Mouse (Mus musculus) CH12.LX (cell line): ENCODE data around the gene Chchd2. TPM values are rescaled to one million over a fixed set of nuclear protein-coding genes. Genes with fewer than 3 reads are reported as not detected.

Source experiments
- DNase-seq: peaks from one replicate; pipeline ENCODE4 v3.0.0-alpha.2; 2013; ENCODE audit errors: extremely low read depth
- H3K27ac ChIP-seq: 2 replicates; pipeline ENCODE4 v1.5.1; 2012; ENCODE audit warnings: low read depth, mild to moderate bottlenecking, control low read depth, moderate library complexity; ENCODE audit not compliant: insufficient read depth
- H3K27me3 ChIP-seq: replicated peaks from 2 replicates; pipeline ENCODE3; 2012; ENCODE audit warnings: inconsistent platforms
- H3K36me3 ChIP-seq, 2 experiments: replicated peaks in 1 of 2; 2 replicates each; pipeline versions ENCODE3 to v1.6.1; 2012; ENCODE audit warnings: inconsistent platforms in 1 of 2, low read length in 1 of 2, mild to moderate bottlenecking in 1 of 2, mixed read lengths in 1 of 2, moderate library complexity in 1 of 2; ENCODE audit not compliant: control insufficient read depth in 1 of 2, insufficient read depth in 1 of 2
- H3K4me1 ChIP-seq, 2 experiments: 2 replicates each; pipeline ENCODE4 v1.6.1; 2012; ENCODE audit warnings: inconsistent platforms in 1 of 2, moderate library complexity in 1 of 2; ENCODE audit not compliant: insufficient read depth in 2 of 2, control insufficient read depth in 1 of 2
- H3K4me2 ChIP-seq: 2 replicates; pipeline ENCODE4 v1.6.1; 2012; ENCODE audit warnings: low read depth, mild to moderate bottlenecking, control low read depth; ENCODE audit not compliant: poor library complexity, insufficient read depth, severe bottlenecking
- H3K4me3 ChIP-seq, 3 experiments: fragments of 150-350 bp in 1 of 3; sonication (generic) in 1 of 3; replicated peaks in 1 of 3; 2 replicates each; pipeline versions ENCODE3 to v1.5.1; 2011 to 2012; ENCODE audit warnings: low read depth in 2 of 3, low read length in 2 of 3, mild to moderate bottlenecking in 2 of 3, moderate library complexity in 2 of 3, control low read depth in 1 of 3, improper control_type of control experiment in 1 of 3, inconsistent platforms in 1 of 3, mixed read lengths in 1 of 3; ENCODE audit not compliant: poor library complexity in 1 of 3
- H3K79me2 ChIP-seq: replicated peaks from 2 replicates; pipeline ENCODE4 v1.6.1; 2012; ENCODE audit warnings: mild to moderate bottlenecking, moderate library complexity; ENCODE audit not compliant: control insufficient read depth, poor library complexity, insufficient read depth, severe bottlenecking; ENCODE audit errors: extremely low read depth
- H3K9ac ChIP-seq: 2 replicates; pipeline ENCODE4 v1.6.1; 2012; ENCODE audit warnings: low read depth, mild to moderate bottlenecking, control low read depth, moderate library complexity; ENCODE audit not compliant: insufficient read depth
- H3K9me3 ChIP-seq: replicated peaks from 2 replicates; pipeline ENCODE3; 2012; ENCODE audit warnings: low read length, inconsistent platforms, mixed read lengths
- CHD2 ChIP-seq: IDR thresholded peaks from 2 replicates; pipeline ENCODE4 v1.6.1; 2011; ENCODE audit warnings: low read length, improper control_type of control experiment
- CTCF ChIP-seq, 2 experiments: IDR thresholded peaks in 1 of 2; conservative IDR thresholded peaks in 1 of 2; 2 replicates each; pipeline ENCODE4 v1.5.1; 2011 to 2012; ENCODE audit warnings: low read depth in 2 of 2, low read length in 2 of 2, improper control_type of control experiment in 1 of 2, inconsistent platforms in 1 of 2, mild to moderate bottlenecking in 1 of 2, moderate library complexity in 1 of 2
- ELF1 ChIP-seq: IDR thresholded peaks from 2 replicates; pipeline ENCODE4 v1.6.1; 2014; ENCODE audit warnings: low read depth, mild to moderate bottlenecking, inconsistent platforms, low read length, improper control_type of control experiment
- EP300 ChIP-seq: IDR thresholded peaks from 2 replicates; pipeline ENCODE4 v1.6.1; 2011; ENCODE audit warnings: low read length, improper control_type of control experiment
- GABPA ChIP-seq: IDR thresholded peaks from 2 replicates; pipeline ENCODE4 v1.6.1; 2012; ENCODE audit warnings: low read depth, low read length, improper control_type of control experiment, inconsistent platforms; ENCODE audit not compliant: insufficient replicate concordance
- HCFC1 ChIP-seq: IDR thresholded peaks from 2 replicates; pipeline ENCODE4 v1.6.1; 2012; ENCODE audit warnings: low read depth, mild to moderate bottlenecking, inconsistent platforms, low read length, improper control_type of control experiment
- IRF4 ChIP-seq: IDR thresholded peaks from 2 replicates; pipeline ENCODE4 v1.6.1; 2014; ENCODE audit warnings: low read depth, mild to moderate bottlenecking, inconsistent platforms, low read length, improper control_type of control experiment
- JUND ChIP-seq: conservative IDR thresholded peaks from 2 replicates; pipeline ENCODE4 v1.6.1; 2011; ENCODE audit warnings: low read depth, low read length, improper control_type of control experiment
- MAFK ChIP-seq: IDR thresholded peaks from 2 replicates; pipeline ENCODE4 v1.6.1; 2011; ENCODE audit warnings: low read length, improper control_type of control experiment; ENCODE audit not compliant: insufficient replicate concordance
- MAX ChIP-seq: IDR thresholded peaks from 2 replicates; pipeline ENCODE4 v1.6.1; 2011; ENCODE audit warnings: low read length, improper control_type of control experiment
- MAZ ChIP-seq: IDR thresholded peaks from 2 replicates; pipeline ENCODE4 v1.6.1; 2012; ENCODE audit warnings: low read depth, mild to moderate bottlenecking, inconsistent platforms, low read length, improper control_type of control experiment, moderate library complexity
- PAX5 ChIP-seq: IDR thresholded peaks from 2 replicates; pipeline ENCODE4 v1.6.1; 2012; ENCODE audit warnings: low read length, inconsistent platforms, mixed read lengths
- POLR2A ChIP-seq: IDR thresholded peaks from 2 replicates; pipeline ENCODE4 v1.6.1; 2011; ENCODE audit warnings: low read depth, mild to moderate bottlenecking, improper control_type of control experiment, low read length
- POLR2AphosphoS2 ChIP-seq: IDR thresholded peaks from 2 replicates; pipeline ENCODE4 v1.6.1; 2011; ENCODE audit warnings: low read depth, low read length, improper control_type of control experiment
- RAD21 ChIP-seq: IDR thresholded peaks from 2 replicates; pipeline ENCODE4 v1.6.1; 2011; ENCODE audit warnings: low read depth, mild to moderate bottlenecking, low read length, improper control_type of control experiment, moderate library complexity
- RCOR1 ChIP-seq: conservative IDR thresholded peaks from 2 replicates; pipeline ENCODE4 v1.6.1; 2012; ENCODE audit warnings: low read depth, mild to moderate bottlenecking, inconsistent platforms, low read length, improper control_type of control experiment
- SIN3A ChIP-seq: IDR thresholded peaks from 2 replicates; pipeline ENCODE4 v1.6.1; 2012; ENCODE audit warnings: low read length, improper control_type of control experiment, inconsistent platforms
- SMC3 ChIP-seq: IDR thresholded peaks from 2 replicates; pipeline ENCODE4 v1.6.1; 2011; ENCODE audit warnings: low read depth, low read length, improper control_type of control experiment
- TBP ChIP-seq: conservative IDR thresholded peaks from 2 replicates; pipeline ENCODE4 v1.6.1; 2011; ENCODE audit warnings: low read depth, low read length, improper control_type of control experiment
- TCF12 ChIP-seq: IDR thresholded peaks from 2 replicates; pipeline ENCODE4 v1.6.1; 2014; ENCODE audit warnings: low read depth, mild to moderate bottlenecking, inconsistent platforms, low read length, improper control_type of control experiment
- UBTF ChIP-seq: IDR thresholded peaks from 2 replicates; pipeline ENCODE4 v1.6.1; 2012; ENCODE audit warnings: low read depth, mild to moderate bottlenecking, inconsistent platforms, low read length, improper control_type of control experiment, moderate library complexity
- USF1 ChIP-seq: IDR thresholded peaks from 2 replicates; pipeline ENCODE4 v1.6.1; 2014; ENCODE audit warnings: low read depth, mild to moderate bottlenecking, inconsistent platforms, low read length, improper control_type of control experiment
- USF2 ChIP-seq: conservative IDR thresholded peaks from 2 replicates; pipeline ENCODE4 v1.6.1; 2011; ENCODE audit warnings: low read depth, low read length, improper control_type of control experiment
- ZNF384 ChIP-seq: IDR thresholded peaks from 2 replicates; pipeline ENCODE4 v1.6.1; 2012; ENCODE audit warnings: low read depth, low read length, improper control_type of control experiment, inconsistent platforms
- dilution Hi-C: fragments of 300-500 bp; cut with MboI; formaldehyde crosslinking; loops from 2 replicates; pipeline ENCODE4 v1.14.3; 2020; ENCODE audit warnings: low sequenced_read_pairs; ENCODE audit not compliant: extremely low pct_unique_long_range_greater_than_20kb, extremely low pct_ligation_motif_present
- in situ Hi-C: fragments of 300-500 bp; cut with MboI; formaldehyde crosslinking; loops from 3 replicates; pipeline ENCODE4 v1.14.3; 2019; ENCODE audit warnings: low sequenced_read_pairs, low pct_ligation_motif_present, low pct_unique_long_range_greater_than_20kb, mixed read lengths
- polyA plus RNA-seq: library from polyadenylated mRNA; unstranded; fragments of >175 nt; gene quantifications from 2 replicates; pipeline ENCODE4 v1.2.1, GENCODE M21; 2012; ENCODE audit warnings: low read depth; ENCODE audit not compliant: insufficient read length
- total RNA-seq, 2 experiments: library from RNA; depleted of rRNA; stranded (reverse); fragments of 300-350 nt in 1 of 2; fragments of >200 nt in 1 of 2; gene quantifications; 2 replicates each; pipeline ENCODE4 v1.2.3; 2012 to 2014

Gene Chchd2
- total and polyA plus RNA-seq, 3 experiments = 370 to 988 (median 552) TPM

GRCm38 (mm10) chr5:129907775-129908174, 20.5 kb upstream of the Chchd2 start:
- H3K36me3 ChIP-seq = peaks cover 2 to 6% of the 10 kb centered on the region in 2 experiments
- no peaks in the 10 kb centered on the region for H3K79me2 ChIP-seq
- in situ Hi-C loops = no loop called here
- peak; percentile 64 for TF ChIP-seq ZNF384
- no peak for TF ChIP-seq TCF12
- H3K4me1 ChIP-seq = peaks cover 2 to 16% of the 10 kb centered on the region in 2 experiments
- no peak for DNase-seq
- no peaks in the 10 kb centered on the region for H3K9me3 ChIP-seq
- dilution Hi-C loops = no loop called here
- H3K4me3 ChIP-seq = peak overlapping the region; percentile 45 to 64 (median 54)
- no peak overlapping the region for H3K27ac ChIP-seq
- H3K4me2 ChIP-seq = peak overlapping the region; percentile 76
- H3K27me3 ChIP-seq = peaks cover 20% of the 10 kb centered on the region
- peak overlapping the region; percentile 27; the same call in 1 of the 2 replicates for H3K9ac ChIP-seq

- H3K36me3 ChIP-seq = peaks cover 11 to 24% of the 10 kb centered on the region in 2 experiments
- no peak for TF ChIP-seq IRF4
- in situ Hi-C loops = no loop called here
Observed at GRCm38 (mm10) chr5:129898449-129898848, 11.2 kb upstream of the Chchd2 start, which contains the start of gene Phkg1. Gene Phkg1 (minus strand): TSS chr5:129898549.

DNA sequence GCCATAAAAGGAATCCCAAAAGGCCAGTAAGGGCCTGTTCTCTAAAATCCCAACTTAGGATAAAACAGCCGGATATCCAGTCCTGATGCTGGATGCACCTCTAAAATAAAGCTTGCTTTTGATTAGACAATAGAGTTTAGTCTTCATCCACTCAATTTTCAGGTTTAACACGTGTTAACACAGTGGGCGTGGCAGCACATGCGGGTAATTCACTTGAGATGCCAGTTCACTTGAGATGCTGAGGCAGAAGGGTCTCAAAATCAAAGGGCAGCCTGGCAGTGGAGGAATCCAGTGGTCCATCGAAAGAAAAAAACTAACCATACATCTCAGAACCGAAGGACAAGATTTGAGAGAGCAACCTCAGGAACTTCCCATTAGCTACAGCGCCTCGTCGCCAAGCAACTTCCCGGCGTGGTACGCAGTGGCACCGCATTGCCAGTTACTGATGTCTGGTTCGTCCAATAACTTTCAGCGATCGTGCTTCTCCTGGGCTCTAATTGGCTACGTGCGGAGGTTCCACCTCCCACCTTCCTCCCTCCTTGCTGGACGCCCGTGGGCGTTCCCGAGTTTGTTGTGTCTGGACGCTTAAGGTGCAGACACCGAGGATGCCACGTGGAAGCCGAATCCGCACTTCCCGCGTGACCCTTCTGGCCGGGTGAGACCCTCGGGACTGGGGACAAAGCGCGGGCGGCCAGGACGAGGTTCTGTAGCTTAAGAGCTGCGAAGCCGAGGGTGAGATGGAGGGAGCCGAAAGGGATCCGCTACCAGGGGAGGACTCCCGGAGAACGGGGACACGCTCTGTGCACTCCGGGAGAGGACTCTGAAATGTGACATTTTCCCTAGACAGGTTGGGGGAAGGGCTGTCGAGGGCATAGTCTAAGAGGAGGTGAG, 8.2 kb upstream of the Chchd2 start, which contains the start of gene Zbed5:
TSS of gene Zbed5 (plus strand) at position 526 of the 891 bp plus-strand sequence.
- Histone ChIP-seq H3K4me1 (peaks cover 3 to 12% of the 10 kb centered on the region in 2 experiments; a peak in 2 of 4 replicates), H3K9ac (peak within 1 kb of the TSS; percentile 18; the same call in 1 of the 2 replicates), H3K27ac (no peak within 1 kb of the TSS), H3K36me3 (peaks cover 0 to 2% of the 10 kb centered on the region in 2 experiments), H3K79me2 (no peaks in the 10 kb centered on the region), H3K27me3 (peaks cover 10% of the 10 kb centered on the region), H3K4me2 (peak within 1 kb of the TSS; percentile 95), H3K4me3 (peak within 1 kb of the TSS; percentile 64 to 73 (median 72)), H3K9me3 (peaks cover 5% of the 10 kb centered on the region)
- in situ Hi-C loops (no loop called here), dilution Hi-C loops (no loop called here)
- DNase-seq = peak; percentile 94
- TF ChIP-seq EP300 = no peak
- no peak for TF ChIP-seq MAFK
- TF ChIP-seq PAX5 = no peak
- no peak for TF ChIP-seq MAZ
- TF ChIP-seq MAX = peak; percentile 91
- no peak for TF ChIP-seq CTCF (conservative IDR thresholded peaks at IDR 0.05 in 1 of 2, IDR thresholded peaks at IDR 0.05 in 1 of 2; ENCODE audit: low read depth in 2 of 2, low read length in 2 of 2)
- TF ChIP-seq POLR2AphosphoS2 = no peak
- no peak for TF ChIP-seq ZNF384
- no peak for TF ChIP-seq JUND
- no peak for TF ChIP-seq RCOR1
- no peak for TF ChIP-seq USF2
- no peak for TF ChIP-seq UBTF
- no peak for TF ChIP-seq GABPA
- peak; percentile 94 for TF ChIP-seq CHD2
- TF ChIP-seq RAD21 = no peak
- peak; percentile 98 for TF ChIP-seq SIN3A
- TF ChIP-seq SMC3 = no peak
- no peak for TF ChIP-seq IRF4
- TF ChIP-seq POLR2A = peak; percentile 57
- TF ChIP-seq ELF1 = peak; percentile 71
- TF ChIP-seq USF1 = no peak; the same call in 1 of the 2 replicates
- 0 out of 2 replicates have a peak, but pooled peaks have one; percentile 12 for TF ChIP-seq TBP
- TF ChIP-seq HCFC1 = peak; percentile 57

More at GRCm38 (mm10) chr5:129898449-129898848, 11.2 kb upstream of the Chchd2 start, which contains the start of gene Phkg1:
- no peaks in the 10 kb centered on the region for H3K79me2 ChIP-seq
- no peaks in the 10 kb centered on the region for H3K27me3 ChIP-seq
- no peak within 1 kb of the TSS for H3K4me2 ChIP-seq
- no peak within 1 kb of the TSS for H3K27ac ChIP-seq
- H3K9me3 ChIP-seq = no peaks in the 10 kb centered on the region
- no peak within 1 kb of the TSS for H3K9ac ChIP-seq
- DNase-seq = no peak
- H3K4me3 ChIP-seq = no peak within 1 kb of the TSS
- H3K4me1 ChIP-seq = peaks cover 3 to 12% of the 10 kb centered on the region in 2 experiments; a peak in 2 of 4 replicates
- dilution Hi-C loops = no loop called here
